Mouse (Mus musculus) liver, embryonic 15.5 days (tissue): ENCODE data around the gene Tcf7l2. TPM values are rescaled to one million over a fixed set of nuclear protein-coding genes. Genes with fewer than 3 reads are reported as not detected.
A peak's percentile ranks its signal among the peaks of the same experiment; 100 is the strongest.

Source experiments
- ATAC-seq: fragments of 200-750 bp; cut with Nextera tagmentation; 2 replicates; pipeline ENCODE4 v1.8.0; 2017; ENCODE audit warnings: moderate number of reproducible peaks, mild to moderate bottlenecking, moderate library complexity; ENCODE audit not compliant: insufficient read depth
- H3K27ac ChIP-seq: fragments of 300-500 bp; sonication (generic); replicated peaks from 2 replicates; pipeline ENCODE4 v1.5.1; 2015; ENCODE audit warnings: mild to moderate bottlenecking, inconsistent platforms
- H3K27me3 ChIP-seq: fragments of 300-500 bp; sonication (generic); 2 replicates; pipeline ENCODE4 v1.6.1; 2015; ENCODE audit warnings: mild to moderate bottlenecking, inconsistent platforms
- H3K36me3 ChIP-seq: fragments of 300-500 bp; sonication (generic); replicated peaks from 2 replicates; pipeline ENCODE4 v1.6.1; 2015; ENCODE audit warnings: moderate library complexity, mild to moderate bottlenecking, inconsistent platforms
- H3K4me1 ChIP-seq: fragments of 300-500 bp; sonication (generic); replicated peaks from 2 replicates; pipeline ENCODE4 v1.6.1; 2015; ENCODE audit warnings: inconsistent platforms
- H3K4me2 ChIP-seq: fragments of 300-500 bp; sonication (generic); 2 replicates; pipeline ENCODE4 v1.6.1; 2015; ENCODE audit warnings: moderate library complexity, mild to moderate bottlenecking, inconsistent platforms
- H3K4me3 ChIP-seq: fragments of 300-500 bp; sonication (generic); replicated peaks from 2 replicates; pipeline ENCODE4 v1.5.1; 2015; ENCODE audit warnings: mild to moderate bottlenecking, inconsistent platforms
- H3K9ac ChIP-seq: fragments of 300-500 bp; sonication (generic); 2 replicates; pipeline ENCODE4 v1.6.1; 2015; ENCODE audit warnings: moderate library complexity, mild to moderate bottlenecking, inconsistent platforms
- H3K9me3 ChIP-seq: fragments of 300-500 bp; sonication (generic); replicated peaks from 2 replicates; pipeline ENCODE4 v1.6.1; 2016; ENCODE audit warnings: inconsistent platforms
- WGBS: fragments of 180-500 bp; shearing (Covaris S2); methylation state at CpG from one replicate; pipeline ENCODE4 v1.1.7; 2015; ENCODE audit warnings: mixed read lengths; ENCODE audit not compliant: insufficient replicate concordance; 5-methylcytosine and 5-hydroxymethylcytosine counted together
- polyA plus RNA-seq: library from polyadenylated mRNA; unstranded; fragments of >200 nt; fragmentation: Nextera tagmentation; extraction: Ambion mirVana; gene quantifications from 2 replicates; pipeline ENCODE4 v1.2.1, GENCODE M21; 2015

Gene Tcf7l2
- polyA plus RNA-seq, 1 experiment from 2014 or later: 19.3 TPM

DNA sequence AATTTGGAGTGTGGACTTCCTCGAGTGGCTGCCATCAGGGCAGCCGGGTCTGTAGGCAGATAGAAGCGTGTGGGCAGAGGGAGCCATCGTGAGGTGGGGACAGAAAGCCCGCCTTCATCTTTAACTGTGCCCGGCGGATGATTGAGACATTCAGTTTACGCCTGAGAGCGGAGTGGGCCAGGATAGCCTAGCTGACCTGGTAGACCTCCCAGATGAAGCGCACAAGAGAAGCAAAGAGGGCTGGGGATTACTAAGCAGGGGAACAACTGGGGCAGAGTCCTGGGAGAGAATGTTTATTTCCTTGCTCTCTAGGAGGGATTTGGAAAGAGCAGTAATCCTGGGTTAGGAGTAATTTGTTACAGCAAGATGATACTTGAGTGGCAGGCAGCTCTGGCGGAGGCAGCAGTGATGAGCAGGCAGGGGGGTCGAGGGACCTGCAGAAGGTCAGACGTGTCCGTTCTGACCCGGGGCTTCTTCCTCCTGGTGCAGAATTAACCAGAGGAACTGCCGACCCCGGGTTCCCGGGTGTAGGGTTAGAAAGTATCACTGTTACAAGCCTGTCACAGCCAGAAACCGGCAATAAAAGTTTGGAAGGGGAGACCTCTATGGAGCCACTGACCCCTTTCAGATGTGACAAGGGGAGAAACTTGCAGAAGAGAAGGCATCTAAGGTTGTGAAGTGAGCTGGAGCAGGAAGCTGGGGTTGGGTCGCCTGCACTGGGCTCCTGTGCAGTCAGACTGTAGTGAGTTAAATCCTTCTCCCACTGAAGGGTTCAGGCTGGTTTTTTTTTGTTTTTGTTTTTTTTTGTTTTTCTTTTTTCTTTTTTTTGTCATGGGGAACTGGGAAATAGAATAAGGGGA, 65.8 kb downstream of the Tcf7l2 start:
- WGBS: 25% methylated on average over 20 of the region's 20 CpGs
- ATAC-seq: no peak
- Histone ChIP-seq H3K4me1 (peaks cover 24% of the 10 kb centered on the region), H3K9me3 (no peaks in the 10 kb centered on the region), H3K4me2 (no peak overlapping the region), H3K9ac (no peak overlapping the region), H3K27me3 (peaks cover 24% of the 10 kb centered on the region), H3K36me3 (no peaks in the 10 kb centered on the region), H3K4me3 (no peak overlapping the region), H3K27ac (0 out of 2 replicates have a peak overlapping the region, but pooled peaks have one; percentile 31)

DNA sequence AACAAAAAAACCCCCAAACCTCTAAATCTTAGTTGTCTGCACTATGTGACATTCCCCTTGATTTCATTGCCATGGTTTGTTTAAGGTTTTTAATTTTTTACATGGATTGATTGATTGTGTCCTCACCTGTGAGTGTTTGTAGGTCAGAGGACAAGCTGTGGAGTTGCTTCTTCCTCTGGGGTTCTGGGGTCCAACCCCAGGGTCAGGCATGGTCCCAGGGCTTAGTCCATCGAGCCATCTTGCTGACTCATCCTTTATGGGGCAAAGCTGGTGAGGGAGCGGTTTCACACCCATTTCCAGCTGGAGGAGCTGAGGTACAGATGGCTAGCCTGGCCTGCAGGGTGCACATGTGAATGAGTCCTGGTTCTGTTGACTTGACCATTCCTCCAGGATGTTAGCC, 66.7 kb downstream of the Tcf7l2 start:
- Histone ChIP-seq H3K9ac (no peak overlapping the region), H3K27ac (no peak overlapping the region), H3K27me3 (peaks cover 24% of the 10 kb centered on the region), H3K4me3 (no peak overlapping the region), H3K36me3 (no peaks in the 10 kb centered on the region), H3K4me2 (no peak overlapping the region), H3K9me3 (no peaks in the 10 kb centered on the region), H3K4me1 (peaks cover 27% of the 10 kb centered on the region)
- 24% methylated on average over 2 of the region's 2 CpGs for WGBS
- ATAC-seq: no peak

DNA sequence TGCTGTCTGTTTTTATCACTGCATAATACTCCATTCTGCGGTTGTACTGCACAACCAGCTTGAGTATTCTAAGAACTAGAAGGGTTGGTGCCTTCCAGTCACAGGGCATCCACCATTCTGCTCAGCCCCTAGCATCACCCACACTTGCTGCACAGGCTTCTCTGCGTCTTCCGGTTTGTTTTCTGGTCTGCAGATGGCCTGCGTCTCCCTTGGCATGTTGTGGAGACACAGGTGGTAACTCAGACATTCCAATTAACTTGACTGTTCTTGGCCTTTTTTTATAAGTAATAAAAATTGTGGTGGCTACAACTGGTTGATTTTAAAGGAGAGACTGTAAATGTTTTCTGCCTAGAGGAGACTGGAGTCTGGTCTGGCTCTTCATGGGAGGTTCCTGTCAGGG, 67.9 kb downstream of the Tcf7l2 start:
- Histone ChIP-seq H3K4me1 (peaks cover 29% of the 10 kb centered on the region), H3K36me3 (no peaks in the 10 kb centered on the region), H3K9ac (no peak overlapping the region), H3K4me3 (no peak overlapping the region), H3K27ac (no peak overlapping the region), H3K4me2 (no peak overlapping the region), H3K27me3 (peaks cover 24% of the 10 kb centered on the region), H3K9me3 (no peaks in the 10 kb centered on the region)
- WGBS: 81% methylated on average over 4 of the region's 4 CpGs
- no peak for ATAC-seq

DNA sequence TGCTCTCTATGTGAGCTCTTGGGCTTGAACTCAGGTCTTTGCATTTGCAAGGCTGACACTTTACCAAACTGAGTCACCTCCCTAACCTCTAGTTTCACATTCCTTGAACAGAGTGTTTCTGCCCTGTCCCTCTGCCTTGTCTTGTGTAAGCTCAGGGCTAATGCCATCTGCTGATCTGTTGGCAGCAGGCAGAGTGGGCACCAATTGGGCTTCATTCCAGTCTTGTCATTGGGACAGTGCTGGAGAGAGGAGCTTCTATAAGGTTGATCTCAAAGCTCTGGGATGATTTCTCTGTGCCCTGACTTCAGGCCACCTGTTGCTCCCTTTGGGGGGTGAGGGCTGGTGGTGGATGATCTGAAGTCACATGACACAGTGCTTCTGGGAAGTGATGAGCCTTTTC, 70.6 kb downstream of the Tcf7l2 start:
- Histone ChIP-seq H3K36me3 (no peaks in the 10 kb centered on the region), H3K9me3 (no peaks in the 10 kb centered on the region), H3K4me2 (no peak overlapping the region), H3K4me3 (no peak overlapping the region), H3K27me3 (peaks cover 15% of the 10 kb centered on the region), H3K27ac (no peak overlapping the region), H3K4me1 (peaks cover 16% of the 10 kb centered on the region), H3K9ac (no peak overlapping the region)
- no peak for ATAC-seq

DNA sequence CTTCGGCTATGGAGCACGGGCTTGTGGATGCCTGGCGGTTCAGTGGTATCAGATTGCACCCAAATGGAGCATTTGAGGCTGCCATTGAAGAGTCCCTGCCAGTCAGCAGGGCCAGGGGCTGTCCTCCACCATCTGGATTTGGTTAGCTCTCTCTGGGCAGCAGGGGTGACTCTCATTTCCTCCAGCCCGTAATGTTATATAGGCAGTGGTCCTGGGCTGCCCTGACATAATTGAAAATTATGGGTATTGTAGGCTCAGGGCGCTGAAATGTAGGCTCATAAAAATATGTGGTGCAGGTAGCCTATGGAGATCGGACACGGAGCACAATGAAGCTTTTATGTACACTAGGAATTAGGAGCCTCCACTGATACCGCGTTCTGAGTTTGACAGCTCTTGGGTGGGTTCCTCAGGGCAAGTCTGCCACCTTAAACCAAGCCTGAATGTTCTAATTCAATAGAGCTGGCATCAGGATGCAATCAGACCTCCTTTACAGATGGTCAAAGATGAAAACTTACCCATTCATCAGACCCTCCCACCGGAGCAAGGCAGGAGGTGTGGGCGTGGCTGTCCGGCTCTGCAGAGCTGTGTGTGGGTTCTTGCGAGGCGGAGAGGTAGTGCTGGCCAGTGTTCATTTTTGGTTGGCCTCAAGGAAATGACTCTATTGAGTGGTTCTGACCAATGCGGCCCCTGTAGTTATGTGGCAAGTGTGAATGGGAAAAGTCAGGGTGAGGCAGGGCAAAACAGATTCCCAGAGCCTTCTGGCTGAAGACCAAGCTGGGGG, 73.6 kb downstream of the Tcf7l2 start:
- Histone ChIP-seq H3K27me3 (peaks cover 3% of the 10 kb centered on the region; the same call in 1 of the 2 replicates), H3K4me3 (no peak overlapping the region), H3K9me3 (no peaks in the 10 kb centered on the region), H3K27ac (no peak overlapping the region), H3K4me1 (0 out of 2 replicates have a peak, but pooled peaks cover 4% of the 10 kb centered on the region), H3K36me3 (no peaks in the 10 kb centered on the region), H3K9ac (no peak overlapping the region), H3K4me2 (no peak overlapping the region)
- 73% methylated on average over 15 of the region's 15 CpGs for WGBS
- no peak for ATAC-seq

DNA sequence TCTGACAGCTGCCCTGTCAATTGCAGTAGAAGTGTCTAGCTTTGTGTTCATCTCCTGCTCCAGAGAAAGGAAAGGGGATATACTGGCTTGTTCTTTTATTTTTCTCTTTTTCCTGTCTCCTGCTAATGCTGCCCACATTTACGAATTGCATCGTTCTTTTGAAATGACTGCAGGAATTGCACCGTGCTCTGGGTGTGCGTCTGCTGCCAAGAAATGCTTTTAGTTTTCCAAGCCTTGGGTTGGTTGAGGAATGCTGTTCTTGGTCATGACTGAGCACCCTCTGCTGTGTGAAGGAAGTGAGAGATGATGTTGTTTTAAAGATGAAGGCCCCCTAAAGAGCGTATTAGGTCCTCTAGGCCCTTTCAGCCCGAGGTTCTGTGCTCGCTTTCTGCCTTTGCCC, 75.4 kb downstream of the Tcf7l2 start:
- no peak overlapping the region for H3K9ac ChIP-seq
- H3K27me3 ChIP-seq: 0 out of 2 replicates have a peak, but pooled peaks cover 3% of the 10 kb centered on the region
- no peak for ATAC-seq
- H3K9me3 ChIP-seq: no peaks in the 10 kb centered on the region
- no peak overlapping the region for H3K4me3 ChIP-seq
- 73% methylated on average over 7 of the region's 7 CpGs for WGBS
- no peak overlapping the region for H3K27ac ChIP-seq
- H3K4me1 ChIP-seq: 0 out of 2 replicates have a peak, but pooled peaks cover 4% of the 10 kb centered on the region
- no peak overlapping the region for H3K4me2 ChIP-seq
- no peaks in the 10 kb centered on the region for H3K36me3 ChIP-seq

DNA sequence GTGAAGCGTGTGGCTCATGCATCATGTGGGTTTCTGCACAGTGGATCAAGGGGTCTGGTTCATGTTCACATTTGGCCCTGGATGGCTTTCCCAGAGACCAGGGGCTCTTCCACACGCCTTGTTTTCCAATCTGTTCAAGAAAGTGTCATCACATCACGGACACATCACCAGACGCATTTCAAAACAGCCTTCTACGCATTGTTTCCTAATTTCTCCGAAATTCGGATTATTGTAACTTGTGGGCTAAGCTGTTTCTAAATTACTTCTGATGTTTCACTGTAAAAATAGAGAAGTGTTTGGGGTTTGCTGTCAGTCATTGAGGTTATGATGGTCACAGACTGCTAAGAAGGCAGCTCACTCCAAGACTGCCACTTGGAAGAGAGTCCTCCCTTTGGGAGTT, 78.6 kb downstream of the Tcf7l2 start:
- no peaks in the 10 kb centered on the region for H3K36me3 ChIP-seq
- H3K27me3 ChIP-seq: 0 out of 2 replicates have a peak, but pooled peaks cover 13% of the 10 kb centered on the region
- no peak overlapping the region for H3K4me2 ChIP-seq
- no peak overlapping the region for H3K27ac ChIP-seq
- H3K4me3 ChIP-seq: no peak overlapping the region
- no peaks in the 10 kb centered on the region for H3K9me3 ChIP-seq
- 73% methylated on average over 7 of the region's 7 CpGs for WGBS
- ATAC-seq: no peak
- H3K9ac ChIP-seq: no peak overlapping the region
- H3K4me1 ChIP-seq: peaks cover 6% of the 10 kb centered on the region

DNA sequence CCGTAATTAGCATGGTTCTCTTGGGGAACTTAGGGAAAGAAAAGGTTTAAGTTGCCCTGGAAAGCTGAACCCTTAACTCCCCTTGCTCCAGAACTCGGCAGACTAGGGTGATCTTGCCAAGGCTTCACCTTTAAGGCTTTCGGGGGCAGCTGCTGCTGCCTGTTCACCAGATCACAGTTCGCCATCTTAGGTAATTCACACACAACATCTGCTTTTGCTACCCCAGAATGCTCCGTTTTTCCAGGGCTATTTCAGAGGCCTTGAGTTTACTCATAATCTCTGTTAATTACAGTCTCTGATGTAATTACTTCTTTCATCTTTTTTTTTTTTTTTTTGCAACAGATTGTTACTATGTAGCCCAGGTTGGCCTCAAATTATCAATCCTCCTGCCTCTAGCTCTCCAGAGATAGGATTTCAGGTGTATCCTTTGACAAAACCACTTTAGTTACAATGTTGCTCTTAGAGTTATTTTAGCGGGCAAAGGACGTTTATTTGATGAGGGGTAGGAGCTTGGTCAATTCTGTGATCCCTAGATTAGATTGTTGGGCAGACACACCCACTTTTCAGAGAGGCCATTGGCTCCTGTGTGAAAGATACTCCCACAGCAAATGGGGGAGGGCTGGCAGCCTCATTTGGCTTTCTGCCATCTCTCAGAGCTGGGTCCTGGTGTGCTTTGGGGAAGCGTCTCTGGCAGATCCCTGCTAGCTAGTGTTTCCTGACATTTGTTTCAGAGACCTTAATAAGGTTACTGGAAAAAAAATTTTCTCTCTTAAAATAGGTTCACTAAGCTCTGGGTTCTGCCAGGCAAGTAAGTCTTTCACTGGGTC, 83.6 kb downstream of the Tcf7l2 start:
- no peak overlapping the region for H3K4me2 ChIP-seq
- WGBS: 43% methylated on average over 8 of the region's 8 CpGs

DNA sequence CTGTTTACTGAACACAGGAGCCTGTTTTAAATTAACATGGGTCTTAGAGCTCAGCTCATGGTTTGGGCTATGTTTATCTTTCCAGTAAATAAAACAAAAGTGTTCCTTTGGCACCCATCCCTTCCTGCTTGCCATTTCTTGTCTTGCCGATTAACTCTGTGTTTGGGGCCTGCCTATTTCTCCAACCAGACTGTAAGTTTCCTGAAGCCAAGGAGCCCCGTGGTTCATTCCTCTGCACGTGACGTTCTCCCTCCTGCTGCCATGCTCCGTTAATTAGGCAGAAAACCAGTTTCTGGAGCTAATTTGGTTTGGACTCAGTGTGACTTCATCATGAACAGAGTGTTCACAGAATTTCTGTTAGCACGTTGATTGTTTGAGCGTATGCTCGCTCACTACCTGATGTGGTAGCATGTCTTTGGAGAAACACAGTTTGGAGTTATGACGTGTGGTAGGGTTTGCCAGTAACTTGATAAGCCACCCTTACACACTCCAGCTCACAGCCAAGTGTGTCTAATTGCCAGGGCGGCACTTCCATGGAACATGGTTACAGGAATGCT, 84.4 kb downstream of the Tcf7l2 start:
- 72% methylated on average over 10 of the region's 10 CpGs for WGBS
- ATAC-seq: no peak
- 0 out of 2 replicates have a peak, but pooled peaks cover 11% of the 10 kb centered on the region for H3K27me3 ChIP-seq
- H3K27ac ChIP-seq: 0 out of 2 replicates have a peak overlapping the region, but pooled peaks have one; percentile 7
- no peak overlapping the region for H3K9ac ChIP-seq
- no peak overlapping the region for H3K4me3 ChIP-seq
- H3K4me2 ChIP-seq: no peak overlapping the region
- H3K4me1 ChIP-seq: peaks cover 46% of the 10 kb centered on the region
- H3K36me3 ChIP-seq: no peaks in the 10 kb centered on the region
- no peaks in the 10 kb centered on the region for H3K9me3 ChIP-seq

More for the DNA sequence above, 83.6 kb downstream of the Tcf7l2 start:
- peak; percentile 37; the same call in 1 of the 2 replicates for ATAC-seq
- Histone ChIP-seq H3K9ac (no peak overlapping the region), H3K4me3 (no peak overlapping the region), H3K27me3 (0 out of 2 replicates have a peak, but pooled peaks cover 11% of the 10 kb centered on the region), H3K4me1 (peaks cover 42% of the 10 kb centered on the region), H3K36me3 (no peaks in the 10 kb centered on the region), H3K27ac (no peak overlapping the region), H3K9me3 (no peaks in the 10 kb centered on the region)

GRCm38 (mm10) chr19:55827613-55828259, 86.1 kb downstream of the Tcf7l2 start:
- Histone ChIP-seq H3K27ac (no peak overlapping the region), H3K4me3 (no peak overlapping the region), H3K9ac (no peak overlapping the region), H3K4me2 (no peak overlapping the region), H3K27me3 (0 out of 2 replicates have a peak, but pooled peaks cover 11% of the 10 kb centered on the region), H3K9me3 (no peaks in the 10 kb centered on the region), H3K4me1 (peaks cover 46% of the 10 kb centered on the region), H3K36me3 (no peaks in the 10 kb centered on the region)
- peak; percentile 81 for ATAC-seq
- 28% methylated on average over 13 of the region's 13 CpGs for WGBS
